Mouse (Mus musculus) ES-E14 (cell line): Measurements from ENCODE around the gene Ms4a6c.

Experiments used
- HCFC1 ChIP-seq: IDR thresholded peaks from 2 replicates; pipeline ENCODE4 v1.6.1; 2012; ENCODE audit warnings: low read length, inconsistent platforms, borderline replicate concordance; ENCODE audit not compliant: insufficient read depth
- MAFK ChIP-seq: IDR thresholded peaks from 2 replicates; pipeline ENCODE4 v1.6.1; 2014; ENCODE audit warnings: mild to moderate bottlenecking, low read depth, low read length, inconsistent platforms; ENCODE audit not compliant: insufficient read depth
- ZC3H11A ChIP-seq: IDR thresholded peaks from 2 replicates; pipeline ENCODE4 v1.6.1; 2012; ENCODE audit warnings: low read depth, mild to moderate bottlenecking, inconsistent platforms, low read length, borderline replicate concordance
- ZNF384 ChIP-seq: IDR thresholded peaks from 2 replicates; pipeline ENCODE4 v1.6.1; 2012; ENCODE audit warnings: low read depth, low read length, inconsistent platforms

- TF ChIP-seq HCFC1 (no peak), ZNF384 (no peak), ZC3H11A (no peak), MAFK (no peak)
These were observed 22.4 kb downstream of the Ms4a6c start for GRCm38 (mm10) chr19:11491406-11492189.
